Mouse (Mus musculus) kidney, adult 18-20 months (tissue): Measurements from ENCODE around the gene Trim30c.
"Not testable (repeated sequence)": the region's sequence is repeated elsewhere in the genome, so short reads cannot be mapped to it uniquely, and the experiment has no call there.

Source experiments
- DNase-seq: peaks from one replicate; pipeline ENCODE4 v3.0.0; 2021

Trim30c gene

GRCm38 (mm10) chr7:104400698-104401097 is at the start of gene Trim30c:
Trim30c (minus strand) TSS chr7:104400837.
- no peak for DNase-seq

GRCm38 (mm10) chr7:104445961-104446645 is 45.5 kb upstream of the Trim30c start:
- DNase-seq: peak; percentile 33

GRCm38 (mm10) chr7:104404460-104404950 is 3.9 kb upstream of the Trim30c start:
- DNase-seq: no peak

- no peak for DNase-seq
Observed at GRCm38 (mm10) chr7:104401140-104401539, 503 bp upstream of the Trim30c start.

- DNase-seq: no peak
Observed at GRCm38 (mm10) chr7:104398492-104398891, 2.1 kb downstream of the Trim30c start.

- DNase-seq: peak; percentile 19
Observed at GRCm38 (mm10) chr7:104369736-104370414, 30.8 kb downstream of the Trim30c start, which contains the start of gene Trim30b. Trim30b (minus strand) TSS chr7:104369884.

GRCm38 (mm10) chr7:104366339-104366738 is 34.3 kb downstream of the Trim30c start:
- DNase-seq: no peak

- no peak for DNase-seq
Observed at GRCm38 (mm10) chr7:104353600-104353967, 47.1 kb downstream of the Trim30c start.

- DNase-seq: peak; percentile 68
Observed at GRCm38 (mm10) chr7:104352717-104353599, 47.7 kb downstream of the Trim30c start, which contains the start of gene Trim12c. Trim12c (minus strand) TSS chr7:104353362.

- not testable (repeated sequence) for DNase-seq
Observed at GRCm38 (mm10) chr7:104348043-104348442, 52.6 kb downstream of the Trim30c start.

GRCm38 (mm10) chr7:104340744-104341143 is 59.9 kb downstream of the Trim30c start:
- DNase-seq: not testable (repeated sequence)

GRCm38 (mm10) chr7:104335547-104335946 is 65.1 kb downstream of the Trim30c start:
- not testable (repeated sequence) for DNase-seq
